ENCODE assay signal across 12 mouse cellular contexts in genomic region chr10:82991756-82992519, GRCm38 (mm10). TPM values are rescaled to one million over a fixed set of nuclear protein-coding genes. Genes with fewer than 3 reads are reported as not detected.
DNase-seq lines count a peak whose midpoint lies in the region; ATAC-seq lines count a peak whose summit lies in the region.
"Had no signal": no experiment of that assay in that cellular context is flagged by ENCODE, and none has a peak within 500 bp of the region (broad histone marks: within the 10 kb centered on the region; RNA-seq: fewer than 3 reads in every experiment).

No protein-coding gene starts in this region.

- DNase-seq in heart, adult 9 months (ENCODE audit: low spot score in 2 of 2): no peak
- DNase-seq in CD4-positive, CD25-positive, alpha-beta regulatory T cell, adult 2 months (ENCODE audit: low read depth, low spot score): peak; percentile 12
- DNase-seq in ovary, adult 18-20 months (ENCODE audit: low spot score): no peak
- no peak for DNase-seq in urinary bladder, postnatal 25 days (ENCODE audit: low spot score)
- DNase-seq: cerebellum, postnatal 36 days; forebrain, postnatal 0 days; right cerebral cortex, adult 18-20 months; thymus, adult 18-20 months had no signal

- no peaks in the 10 kb centered on the region for H3K36me3 ChIP-seq in heart, embryonic 16.5 days (ENCODE audit: control insufficient read depth, insufficient read depth)
- H3K36me3 ChIP-seq in liver, embryonic 16.5 days (ENCODE audit: control insufficient read depth, insufficient read depth): no peaks in the 10 kb centered on the region
- H3K36me3 ChIP-seq: hindbrain, embryonic 15.5 days had no signal

- no peak for ATAC-seq in heart, embryonic 16.5 days (replicated peaks; ENCODE audit: extremely low read depth, insufficient read depth, low FRiP score)
- ATAC-seq in liver, embryonic 16.5 days (ENCODE audit: low read depth): peak; percentile 85
- ATAC-seq: forebrain, postnatal 0 days had no signal

- H3K9me3 ChIP-seq in heart, embryonic 16.5 days (replicated peaks; ENCODE audit: control insufficient read depth, low read length): no peaks in the 10 kb centered on the region
- H3K9me3 ChIP-seq in liver, embryonic 16.5 days (replicated peaks; ENCODE audit: control insufficient read depth, low read length): no peaks in the 10 kb centered on the region
- H3K9me3 ChIP-seq: hindbrain, embryonic 15.5 days had no signal

- H3K27me3 ChIP-seq in heart, embryonic 16.5 days (ENCODE audit: control insufficient read depth, insufficient read depth, low read length): no peaks in the 10 kb centered on the region
- H3K27me3 ChIP-seq in liver, embryonic 16.5 days (ENCODE audit: control insufficient read depth, insufficient read depth, low read depth, low read length): no peaks in the 10 kb centered on the region
- H3K27me3 ChIP-seq: hindbrain, embryonic 15.5 days had no signal

- H3K9ac ChIP-seq in heart, embryonic 16.5 days (ENCODE audit: low read length): peak overlapping the region; percentile 45; the same call in 1 of the 2 replicates
- H3K9ac ChIP-seq in liver, embryonic 16.5 days (ENCODE audit: low read depth, low read length): peak overlapping the region; percentile 50
- H3K9ac ChIP-seq: forebrain, postnatal 0 days; hindbrain, embryonic 15.5 days had no signal

- H3K4me1 ChIP-seq in heart, embryonic 16.5 days (ENCODE audit: control insufficient read depth, insufficient read depth, low read length): peaks cover 47% of the 10 kb centered on the region
- H3K4me1 ChIP-seq in brown adipose tissue, adult 24 weeks (ENCODE audit: control insufficient read depth, insufficient read depth, insufficient read length, low read length): peaks cover 49% of the 10 kb centered on the region
- H3K4me1 ChIP-seq in liver, embryonic 16.5 days (ENCODE audit: control insufficient read depth, low read depth, low read length): peaks cover 79% of the 10 kb centered on the region

- no peak overlapping the region for H3K4me3 ChIP-seq in heart, embryonic 16.5 days (ENCODE audit: low read length)
- no peak overlapping the region for H3K4me3 ChIP-seq in brown adipose tissue, adult 24 weeks (ENCODE audit: insufficient read depth, low read depth, low read length)
- H3K4me3 ChIP-seq in liver, embryonic 16.5 days (ENCODE audit: low read depth, low read length): no peak overlapping the region
- H3K4me3 ChIP-seq: hindbrain, embryonic 15.5 days had no signal

- 42% methylated on average over 10 of the region's 10 CpGs for WGBS in heart, embryonic 16.5 days
- WGBS in liver, embryonic 16.5 days (ENCODE audit: insufficient replicate concordance): 15% methylated on average over 10 of the region's 10 CpGs

- H3K27ac ChIP-seq in heart, embryonic 16.5 days (ENCODE audit: low read length): peak overlapping the region; percentile 85
- H3K27ac ChIP-seq in brown adipose tissue, adult 24 weeks (replicated peaks; ENCODE audit: low read depth, low read length): peak overlapping the region; percentile 41
- peak overlapping the region; percentile 89 for H3K27ac ChIP-seq in liver, embryonic 16.5 days (ENCODE audit: low read length)
- H3K27ac ChIP-seq: hindbrain, embryonic 15.5 days had no signal

- peak overlapping the region; percentile 5; the same call in 1 of the 2 replicates for H3K4me2 ChIP-seq in heart, embryonic 16.5 days (ENCODE audit: low read depth, low read length)
- H3K4me2 ChIP-seq in liver, embryonic 16.5 days (ENCODE audit: low read depth, low read length): peak overlapping the region; percentile 51
- H3K4me2 ChIP-seq: hindbrain, embryonic 15.5 days had no signal

RNA-seq across cellular contexts. Expression of gene Chst11, which starts 6.6 kb away (rescaled TPM):
- 2.3 and 2.6 TPM in 2 replicates for polyA plus RNA-seq in heart, embryonic 16.5 days (2015; fragmentation: Nextera tagmentation; extraction: Ambion mirVana)
- polyA plus RNA-seq in brown adipose tissue, adult 24 weeks (2012; ENCODE audit: insufficient read depth, insufficient read length, missing spikeins): 5.9 and 10.1 TPM in 2 replicates
- polyA plus RNA-seq in liver, embryonic 16.5 days (2015; fragmentation: Nextera tagmentation; extraction: Ambion mirVana): 0.93 and 1.0 TPM in 2 replicates
